Mouse (Mus musculus) liver, postnatal 0 days (tissue): ENCODE data around the gene Fat3. TPM values are rescaled to one million over a fixed set of nuclear protein-coding genes. Genes with fewer than 3 reads are reported as not detected.

Experiments used
- ATAC-seq: fragments of 200-750 bp; cut with Nextera tagmentation; 2 replicates; pipeline ENCODE4 v1.8.0; 2017; ENCODE audit warnings: mild to moderate bottlenecking, moderate library complexity
- DNase-seq: peaks from one replicate; pipeline ENCODE4 v3.0.0-alpha.2; 2016
- H3K27ac ChIP-seq: fragments of 300-500 bp; sonication (generic); 2 replicates; pipeline ENCODE4 v1.5.1; 2014; ENCODE audit warnings: antibody characterized with exemption, moderate library complexity, mild to moderate bottlenecking, low read depth
- H3K27me3 ChIP-seq: fragments of 300-500 bp; sonication (generic); 2 replicates; pipeline ENCODE4 v1.6.1; 2014; ENCODE audit warnings: low read length, control low read depth, mixed read lengths; ENCODE audit not compliant: insufficient read depth
- H3K36me3 ChIP-seq: fragments of 300-500 bp; sonication (generic); replicated peaks from 2 replicates; pipeline ENCODE4 v1.6.1; 2014; ENCODE audit warnings: mild to moderate bottlenecking, control low read depth, low read length, moderate library complexity, mixed read lengths; ENCODE audit not compliant: insufficient read depth
- H3K4me1 ChIP-seq: fragments of 300-500 bp; sonication (generic); 2 replicates; pipeline ENCODE4 v1.6.1; 2014; ENCODE audit warnings: antibody characterized with exemption, mild to moderate bottlenecking, control low read depth; ENCODE audit not compliant: insufficient read depth
- H3K4me2 ChIP-seq: fragments of 300-500 bp; sonication (generic); 2 replicates; pipeline ENCODE4 v1.6.1; 2014; ENCODE audit warnings: low read depth, mild to moderate bottlenecking, low read length, moderate library complexity, mixed read lengths
- H3K4me3 ChIP-seq: fragments of 300-500 bp; sonication (generic); 2 replicates; pipeline ENCODE4 v1.5.1; 2014; ENCODE audit warnings: low read depth, low read length
- H3K9ac ChIP-seq: fragments of 300-500 bp; sonication (generic); replicated peaks from 2 replicates; pipeline ENCODE4 v1.6.1; 2014; ENCODE audit warnings: mild to moderate bottlenecking, moderate library complexity
- H3K9me3 ChIP-seq: fragments of 300-500 bp; sonication (generic); 2 replicates; pipeline ENCODE4 v1.6.1; 2016; ENCODE audit warnings: mild to moderate bottlenecking, control low read depth, low read length, mixed read lengths
- CTCF ChIP-seq: sonication (generic); IDR thresholded peaks from 2 replicates; pipeline ENCODE4 v1.5.1; 2016; ENCODE audit warnings: antibody characterized with exemption, low read depth
- EP300 ChIP-seq: IDR thresholded peaks from 2 replicates; pipeline ENCODE4 v1.6.1; 2016; ENCODE audit warnings: antibody characterized with exemption, low read depth, mild to moderate bottlenecking
- WGBS: fragments of 180-500 bp; shearing (Covaris S2); extraction: QIAGEN DNeasy Blood & Tissue Kit; methylation state at CpG from one replicate; pipeline ENCODE4 v1.1.7; 2014; ENCODE audit not compliant: insufficient replicate concordance; 5-methylcytosine and 5-hydroxymethylcytosine counted together
- polyA plus RNA-seq: library from polyadenylated mRNA; unstranded; fragments of >200 nt; fragmentation: Nextera tagmentation; extraction: Ambion mirVana; gene quantifications from 2 replicates; pipeline ENCODE4 v1.2.1, GENCODE M21; 2015

Gene Fat3
- polyA plus RNA-seq, 1 experiment from 2014 or later, result 0.02 TPM

DNA sequence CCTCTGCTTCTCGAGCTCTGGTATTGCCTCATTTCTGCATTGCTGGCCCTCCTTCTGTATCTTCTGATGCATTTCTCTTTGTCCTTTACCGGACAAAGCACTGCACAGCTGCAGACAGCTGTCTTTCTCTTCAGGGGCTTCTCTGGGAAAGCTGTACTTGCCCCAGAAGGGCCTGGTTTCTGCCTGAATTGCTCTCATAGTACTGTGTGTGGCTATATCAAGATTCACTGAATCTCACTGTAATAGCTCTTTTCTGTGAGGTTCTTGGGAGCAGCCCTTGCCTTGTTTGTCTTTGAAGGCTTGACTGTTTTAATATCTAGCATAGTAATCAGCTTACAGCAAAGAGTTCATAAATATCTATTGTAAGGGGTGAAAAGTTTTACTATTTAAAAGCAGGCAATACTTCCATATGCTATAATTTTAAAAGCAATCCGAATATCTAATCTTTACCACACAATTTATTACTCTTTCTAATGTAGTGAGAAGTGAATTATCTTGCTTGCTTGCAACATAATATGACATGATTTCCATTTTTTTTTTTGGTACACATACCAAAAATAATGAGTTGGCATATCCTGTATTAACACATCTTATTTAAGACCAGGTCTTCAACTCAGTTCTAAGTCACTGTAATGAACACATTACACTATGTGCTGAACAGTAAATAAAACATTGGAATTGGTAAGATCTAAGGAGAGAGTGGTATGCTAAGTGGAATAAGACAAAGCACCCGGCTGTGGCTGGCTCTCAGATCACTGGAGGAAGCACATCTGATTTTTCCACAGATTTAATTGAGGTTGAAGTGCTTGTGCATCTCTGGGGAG is 348.1 kb downstream of the Fat3 start:
- no peaks in the 10 kb centered on the region for H3K9me3 ChIP-seq
- no peak overlapping the region for H3K9ac ChIP-seq
- no peaks in the 10 kb centered on the region for H3K4me1 ChIP-seq
- no peak overlapping the region for H3K4me3 ChIP-seq
- TF ChIP-seq EP300 (no peak), CTCF (no peak)
- WGBS, result 71% methylated on average over 4 of the region's 4 CpGs
- ATAC-seq (no peak), DNase-seq (no peak)
- H3K36me3 ChIP-seq, result no peaks in the 10 kb centered on the region
- no peak overlapping the region for H3K27ac ChIP-seq
- no peak overlapping the region for H3K4me2 ChIP-seq
- no peaks in the 10 kb centered on the region for H3K27me3 ChIP-seq

DNA sequence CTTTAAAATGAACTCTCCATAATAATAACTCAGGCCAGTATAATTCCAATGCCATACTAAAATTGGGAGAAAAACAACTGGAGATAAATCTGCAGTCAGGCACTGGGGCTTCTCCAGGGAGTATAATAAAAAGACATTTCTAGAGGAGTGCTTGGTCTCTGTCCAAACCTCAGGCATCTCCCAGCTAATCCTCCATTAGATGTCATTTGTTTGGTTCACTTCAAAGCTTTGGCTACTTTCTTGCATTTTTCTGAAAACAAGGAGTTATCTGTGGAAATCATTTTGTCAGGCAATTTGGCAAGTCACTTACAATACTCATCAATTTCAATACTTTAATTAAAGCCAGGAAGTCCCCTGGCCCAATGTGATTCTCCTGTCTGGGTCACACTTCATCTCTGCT is 351.0 kb downstream of the Fat3 start:
- Histone ChIP-seq H3K9ac (no peak overlapping the region), H3K27ac (no peak overlapping the region), H3K27me3 (no peaks in the 10 kb centered on the region), H3K4me3 (no peak overlapping the region), H3K9me3 (no peaks in the 10 kb centered on the region), H3K4me1 (no peaks in the 10 kb centered on the region), H3K36me3 (no peaks in the 10 kb centered on the region), H3K4me2 (no peak overlapping the region)
- DNase-seq, result no peak
- TF ChIP-seq EP300 (no peak), CTCF (no peak)
- ATAC-seq, result no peak

DNA sequence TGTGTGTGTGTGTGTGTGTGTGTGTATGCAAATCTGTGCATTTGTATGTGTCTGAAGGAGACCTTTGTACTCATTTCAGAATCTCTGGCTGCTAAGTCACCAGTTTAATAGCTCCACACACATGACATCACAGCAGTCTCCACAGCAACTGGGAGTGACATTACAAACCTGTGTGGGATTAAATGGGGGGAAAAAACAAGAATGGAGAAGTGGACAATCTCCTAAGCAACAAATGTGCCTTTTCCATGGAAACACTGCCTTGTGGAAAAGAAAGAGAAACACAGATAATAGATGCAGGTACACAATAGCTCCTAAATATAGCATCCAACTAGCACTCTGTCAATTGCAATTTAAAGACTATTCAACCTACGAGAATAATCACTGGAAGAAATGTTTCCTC is 353.4 kb downstream of the Fat3 start:
- Histone ChIP-seq H3K27me3 (no peaks in the 10 kb centered on the region), H3K4me2 (no peak overlapping the region), H3K27ac (no peak overlapping the region), H3K9ac (no peak overlapping the region), H3K4me1 (no peaks in the 10 kb centered on the region), H3K36me3 (no peaks in the 10 kb centered on the region), H3K4me3 (no peak overlapping the region), H3K9me3 (no peaks in the 10 kb centered on the region)
- DNase-seq (no peak), ATAC-seq (no peak)
- TF ChIP-seq CTCF (no peak), EP300 (no peak)
- WGBS, result 57% methylated on average over 1 of the region's 1 CpGs

DNA sequence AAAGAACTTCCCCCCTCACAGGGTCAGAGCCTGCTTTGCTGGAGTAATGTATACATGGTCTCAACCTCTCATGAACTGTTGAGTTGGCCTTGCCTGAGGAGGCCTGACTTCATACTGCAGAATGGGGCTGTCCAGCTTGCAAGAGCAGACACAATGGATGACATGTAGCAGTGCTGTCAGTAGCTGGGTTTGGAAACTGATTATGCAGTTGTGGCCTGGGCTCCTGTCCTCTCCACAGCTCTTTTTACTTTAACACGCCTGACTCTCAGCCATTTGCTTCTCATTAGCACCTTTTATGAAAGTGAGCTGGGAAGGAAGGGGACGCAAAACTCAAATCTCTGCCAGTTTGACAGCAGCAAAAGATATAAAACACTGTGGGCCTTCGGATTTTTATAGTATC is 356.4 kb downstream of the Fat3 start:
- no peak overlapping the region for H3K27ac ChIP-seq
- TF ChIP-seq CTCF (no peak), EP300 (no peak)
- DNase-seq, result no peak
- H3K4me1 ChIP-seq, result no peaks in the 10 kb centered on the region
- H3K9ac ChIP-seq, result no peak overlapping the region
- H3K27me3 ChIP-seq, result no peaks in the 10 kb centered on the region
- no peak for ATAC-seq
- H3K36me3 ChIP-seq, result no peaks in the 10 kb centered on the region
- WGBS, result 59% methylated on average over 3 of the region's 3 CpGs
- no peak overlapping the region for H3K4me2 ChIP-seq
- no peaks in the 10 kb centered on the region for H3K9me3 ChIP-seq
- no peak overlapping the region for H3K4me3 ChIP-seq

- whole genome bisulfite sequencing, result 68% methylated on average over 6 of the region's 6 CpGs
- H3K4me1 ChIP-seq, result no peaks in the 10 kb centered on the region
- H3K27me3 ChIP-seq, result no peaks in the 10 kb centered on the region
- H3K27ac ChIP-seq, result no peak overlapping the region
- no peak for DNase-seq
- no peak for ATAC-seq
- H3K4me3 ChIP-seq, result no peak overlapping the region
- TF ChIP-seq CTCF (no peak), EP300 (no peak)
- no peaks in the 10 kb centered on the region for H3K36me3 ChIP-seq
- H3K9me3 ChIP-seq, result no peaks in the 10 kb centered on the region
- no peak overlapping the region for H3K9ac ChIP-seq
- H3K4me2 ChIP-seq, result no peak overlapping the region
Observed at GRCm38 (mm10) chr9:16139300-16139699, 361.8 kb downstream of the Fat3 start.

GRCm38 (mm10) chr9:16133098-16133497 is 368.0 kb downstream of the Fat3 start:
- Histone ChIP-seq H3K36me3 (no peaks in the 10 kb centered on the region), H3K27ac (no peak overlapping the region), H3K27me3 (no peaks in the 10 kb centered on the region), H3K9ac (no peak overlapping the region), H3K4me2 (no peak overlapping the region), H3K9me3 (no peaks in the 10 kb centered on the region), H3K4me1 (no peaks in the 10 kb centered on the region), H3K4me3 (no peak overlapping the region)
- no peak for ATAC-seq
- DNase-seq, result no peak
- no peak for TF ChIP-seq CTCF
- no peak for TF ChIP-seq EP300
- 85% methylated on average over 2 of the region's 2 CpGs for WGBS
